Mouse (Mus musculus) gastrocnemius, postnatal 4 days (tissue): Measurements from ENCODE around the gene Piwil4. TPM values are rescaled to one million over a fixed set of nuclear protein-coding genes. Genes with fewer than 3 reads are reported as not detected.
A peak's percentile ranks its signal among the peaks of the same experiment; 100 is the strongest.
"Not testable (repeated sequence)": the region's sequence is repeated elsewhere in the genome, so short reads cannot be mapped to it uniquely, and the experiment has no call there.

ENCODE experiments used
- DNase-seq, 2 experiments: peaks; one replicate each; pipeline ENCODE4 v3.0.0; 2021 to 2022; ENCODE audit warnings: low spot score in 2 of 2, mixed read lengths in 2 of 2
- total RNA-seq, 2 experiments: library from RNA; stranded (reverse); gene quantifications; 2 replicates each; pipeline ENCODE4 v1.2.3; 2021

Piwil4 gene
- total RNA-seq, 2 experiments from 2014 or later: 0.23 to 0.25 TPM

DNA sequence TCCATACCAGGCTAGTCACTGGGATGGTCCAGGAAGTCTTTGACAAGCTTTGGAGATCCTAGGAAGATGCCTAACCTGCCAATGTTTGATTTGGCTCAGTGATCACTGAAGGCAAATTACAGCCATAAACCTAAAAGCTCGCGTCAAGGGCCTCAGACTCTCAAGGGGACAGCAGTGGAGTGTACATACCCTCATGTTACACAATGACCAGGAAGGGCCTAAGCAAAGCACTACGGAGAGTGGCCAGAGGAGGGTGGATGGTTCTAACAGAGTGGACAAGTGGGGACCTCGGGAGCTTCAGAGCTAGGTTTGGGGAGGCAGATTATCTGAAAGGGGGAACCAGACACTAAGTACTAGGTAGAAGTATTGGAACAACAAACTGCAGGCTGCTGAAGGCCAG, 13.9 kb downstream of the Piwil4 start:
- DNase-seq: no peak

DNA sequence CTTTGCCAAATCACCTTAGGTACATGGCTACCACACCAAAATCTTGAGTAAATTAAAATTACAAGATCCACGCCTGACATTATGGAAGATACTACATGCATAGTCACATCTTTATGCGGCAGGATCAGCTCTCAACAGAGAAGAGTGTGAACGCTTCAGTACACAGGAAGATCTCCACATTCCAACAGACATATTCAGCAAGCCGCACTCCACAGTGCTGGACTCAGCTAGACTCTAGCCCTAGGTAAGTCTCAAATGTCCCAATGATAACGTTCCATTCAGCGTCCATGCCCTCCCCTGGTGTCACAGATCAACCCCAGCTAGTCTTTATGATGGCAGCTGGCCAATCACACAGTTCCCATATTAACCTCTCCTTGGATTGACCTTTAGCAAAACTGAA, 14.5 kb downstream of the Piwil4 start:
- no peak for DNase-seq

DNA sequence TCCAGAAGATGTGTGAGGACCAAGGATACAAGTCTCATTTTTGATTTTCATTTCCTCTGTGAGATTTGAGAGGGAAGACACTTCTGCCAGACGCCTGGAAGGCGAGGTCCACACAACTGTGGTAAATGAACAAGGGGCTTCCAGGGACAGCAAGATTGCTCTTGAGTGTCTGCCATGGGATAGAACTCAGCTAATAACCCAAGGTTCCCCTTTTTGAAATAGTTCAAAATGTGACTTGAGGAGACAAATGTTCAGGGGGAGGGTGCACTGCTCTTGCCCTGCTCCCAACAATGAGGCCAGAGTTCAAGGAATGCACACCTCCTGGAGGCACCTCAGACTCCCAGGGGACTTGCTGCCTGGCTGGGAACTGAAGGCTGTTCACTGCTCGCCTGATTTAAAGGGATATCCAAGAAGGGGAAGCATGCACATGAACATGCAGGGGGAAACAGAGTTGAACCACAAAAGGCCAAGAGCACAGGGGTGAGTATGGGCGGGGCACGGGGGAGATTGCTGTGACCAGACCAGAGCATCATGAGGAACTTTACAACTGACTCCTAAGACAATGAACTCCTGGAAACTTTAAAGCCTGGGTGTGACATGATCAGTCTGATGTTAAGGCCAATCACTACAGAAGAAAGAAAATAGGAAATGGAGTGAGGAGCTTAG, 15.6 kb downstream of the Piwil4 start:
- no peak for DNase-seq

DNA sequence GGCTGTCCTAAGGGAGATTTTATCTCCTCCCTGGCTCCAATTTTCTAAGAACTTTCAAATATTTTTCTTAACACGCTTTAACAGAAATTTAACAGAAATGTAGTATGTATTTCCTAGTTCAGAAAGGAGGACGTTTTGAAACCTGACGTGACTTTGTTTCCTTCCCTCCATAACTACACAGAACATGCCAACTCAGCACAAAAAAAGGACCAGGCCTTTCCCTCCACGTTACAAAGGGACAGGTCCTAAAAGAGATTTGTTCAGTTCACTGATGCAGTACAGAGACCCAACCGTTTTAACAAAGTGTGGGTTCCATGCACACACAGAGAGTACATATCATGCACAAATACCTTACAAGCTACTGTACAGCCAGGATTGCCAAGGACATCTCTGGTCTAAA, 18.9 kb downstream of the Piwil4 start:
- DNase-seq: no peak

DNA sequence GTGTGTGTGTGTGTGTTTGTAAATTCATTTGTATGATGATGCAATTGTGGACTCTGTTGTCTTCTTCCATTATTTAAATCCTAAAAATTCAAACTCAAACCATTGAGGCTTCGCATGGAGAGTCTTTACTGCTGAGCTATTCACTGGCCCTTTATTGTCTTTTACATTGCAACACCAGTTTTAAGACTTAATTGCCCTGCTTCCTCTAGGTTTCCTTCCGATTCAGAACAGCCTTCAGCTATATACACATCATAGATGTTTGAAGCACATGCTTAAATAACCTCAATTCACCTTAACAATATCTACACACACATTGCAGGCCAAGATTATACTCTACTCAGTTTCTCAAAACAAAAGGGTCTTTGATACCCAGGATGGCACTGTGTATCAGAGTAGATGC, 20.1 kb downstream of the Piwil4 start:
- no peak for DNase-seq

DNA sequence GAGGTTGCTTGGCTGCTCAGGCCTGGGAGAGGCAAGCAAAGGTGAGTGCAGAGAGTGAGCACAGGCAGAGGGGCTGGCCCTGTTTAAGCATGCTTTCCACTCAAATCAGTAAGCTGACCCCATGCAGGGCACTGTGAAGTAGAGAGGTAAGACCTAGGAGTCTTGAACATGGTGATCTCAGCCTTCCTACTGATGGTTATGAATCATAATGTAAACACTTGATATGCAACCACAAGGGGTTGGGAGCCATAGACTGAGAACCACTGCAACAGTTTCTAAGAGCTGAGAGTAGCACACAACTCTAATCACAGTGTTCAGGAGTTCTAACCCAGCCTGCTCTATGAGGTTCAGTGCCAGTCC, 22.2 kb downstream of the Piwil4 start:
- DNase-seq: no peak

DNA sequence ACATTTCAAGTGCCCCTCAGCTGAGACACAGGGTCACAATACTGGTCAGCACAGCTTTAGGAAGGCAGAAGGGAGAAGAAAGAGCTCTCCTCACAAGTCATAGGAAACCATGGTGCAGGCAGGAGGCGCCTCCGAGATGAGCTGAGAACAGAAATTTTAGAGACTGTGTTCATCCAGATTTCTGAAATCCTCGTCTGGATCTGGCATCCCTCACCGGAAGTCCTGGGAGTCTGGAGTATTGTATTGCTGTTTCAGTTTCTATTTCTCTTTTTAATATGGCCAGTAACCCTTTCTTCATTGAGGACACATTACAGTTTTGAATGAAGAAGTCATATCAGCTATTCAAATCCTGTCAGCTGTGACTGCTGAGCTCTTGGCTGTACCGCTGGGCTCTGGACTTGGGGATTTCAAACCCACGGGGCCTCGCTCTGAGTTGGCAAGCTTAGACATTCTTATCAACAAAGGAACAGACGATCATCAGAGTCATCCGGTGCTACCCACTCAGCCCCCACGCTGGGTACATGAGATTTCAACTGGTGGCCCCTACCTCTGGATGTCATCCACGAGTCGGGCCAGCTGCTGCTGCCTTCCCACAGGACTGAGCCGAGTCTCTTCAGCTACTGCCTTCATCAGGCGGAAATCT, 22.7 kb downstream of the Piwil4 start:
- DNase-seq: peak in 1 of 2 experiments; percentile 51

DNA sequence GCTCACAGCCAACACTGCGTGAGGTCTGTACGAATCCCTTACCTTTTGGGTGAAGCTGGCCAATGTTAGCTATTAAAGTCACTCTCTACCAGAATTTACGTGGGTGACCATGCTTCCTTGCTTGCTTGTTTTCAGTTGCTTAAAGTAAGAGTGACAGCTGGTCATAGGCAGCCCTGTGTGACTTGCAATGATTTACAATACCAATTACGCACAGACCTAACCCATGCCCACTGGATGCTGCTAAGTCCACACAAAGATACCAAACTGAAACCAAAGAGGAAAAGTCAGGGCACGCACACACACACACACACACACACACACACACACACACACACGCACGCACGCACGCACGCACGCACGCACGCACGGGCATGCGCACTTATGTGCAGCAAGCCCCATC, 25.3 kb downstream of the Piwil4 start:
- no peak for DNase-seq

DNA sequence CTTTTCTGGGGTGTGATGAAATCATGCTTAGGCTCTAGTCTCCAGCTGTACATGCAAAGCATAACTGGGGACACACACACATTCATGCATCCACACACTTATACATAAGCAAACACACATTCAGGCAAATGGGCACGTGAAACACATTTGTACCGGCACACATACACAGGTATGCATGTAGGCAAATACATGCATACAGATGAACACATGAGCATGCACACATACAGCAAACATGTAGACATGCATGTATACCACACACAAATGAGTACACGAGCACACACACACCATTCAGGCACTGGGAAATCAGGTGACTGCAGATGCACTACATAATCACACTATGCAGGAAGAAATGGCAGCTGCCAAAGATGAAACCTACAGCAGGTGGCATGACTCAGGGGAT, 29.6 kb downstream of the Piwil4 start:
- no peak for DNase-seq

DNA sequence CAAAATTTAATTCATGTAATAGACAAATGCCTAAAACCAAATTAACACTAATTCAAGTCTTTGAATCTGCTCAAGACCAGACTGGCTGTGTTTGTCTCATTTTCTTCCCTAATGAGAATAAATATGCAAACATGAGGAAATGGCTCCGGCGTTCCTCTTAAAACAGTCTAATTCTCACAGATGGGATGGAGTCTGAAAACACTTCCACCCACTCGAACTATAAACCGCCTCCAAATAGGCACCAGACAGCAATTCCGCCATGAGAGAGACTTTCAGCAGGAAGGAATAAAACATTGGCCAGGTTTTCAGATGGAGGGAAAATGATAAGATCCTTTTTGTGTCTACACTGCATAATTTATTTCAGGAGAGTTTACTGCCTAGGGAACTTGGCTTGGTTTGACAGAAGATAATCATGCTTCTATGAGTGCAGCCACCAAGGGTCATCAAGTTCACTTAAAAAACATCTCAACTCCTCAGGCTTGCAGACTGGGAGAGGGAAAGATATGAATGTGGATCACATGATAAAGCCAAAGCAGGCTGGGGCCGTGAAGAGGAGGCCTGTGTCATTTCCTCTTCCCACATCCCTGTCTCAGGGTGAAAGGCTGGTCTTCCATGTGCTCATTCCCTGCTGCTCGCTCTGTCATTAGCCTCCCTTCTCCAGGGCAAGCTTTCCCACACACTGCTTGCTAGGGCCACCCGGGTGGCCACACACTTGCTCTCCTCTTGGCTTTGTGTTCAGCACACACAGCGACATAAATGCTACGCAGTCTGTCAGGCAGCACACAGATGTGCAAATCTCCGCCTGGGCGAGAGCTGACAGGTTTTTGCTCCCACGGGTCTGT, 35.0 kb downstream of the Piwil4 start:
- no peak for DNase-seq

DNA sequence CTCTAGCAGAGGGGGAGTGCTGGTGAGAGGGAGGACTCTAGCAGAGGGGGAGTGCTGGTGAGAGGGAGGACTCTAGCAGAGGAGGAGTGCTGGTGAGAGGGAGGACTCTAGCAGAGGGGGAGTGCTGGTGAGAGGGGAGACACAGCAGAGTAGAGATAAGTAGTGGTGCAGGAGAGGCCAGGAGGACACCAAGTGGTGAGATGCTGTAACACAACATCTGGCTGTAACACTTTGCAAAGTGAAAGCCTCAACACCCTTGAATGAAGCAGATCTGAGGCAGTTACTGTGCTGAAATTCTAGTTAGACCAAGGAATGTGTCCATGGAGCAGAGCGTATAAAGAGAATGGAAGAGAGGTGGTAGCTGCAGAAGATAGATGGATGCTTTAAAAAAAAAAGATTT, 39.7 kb downstream of the Piwil4 start:
- not testable (repeated sequence) for DNase-seq

DNA sequence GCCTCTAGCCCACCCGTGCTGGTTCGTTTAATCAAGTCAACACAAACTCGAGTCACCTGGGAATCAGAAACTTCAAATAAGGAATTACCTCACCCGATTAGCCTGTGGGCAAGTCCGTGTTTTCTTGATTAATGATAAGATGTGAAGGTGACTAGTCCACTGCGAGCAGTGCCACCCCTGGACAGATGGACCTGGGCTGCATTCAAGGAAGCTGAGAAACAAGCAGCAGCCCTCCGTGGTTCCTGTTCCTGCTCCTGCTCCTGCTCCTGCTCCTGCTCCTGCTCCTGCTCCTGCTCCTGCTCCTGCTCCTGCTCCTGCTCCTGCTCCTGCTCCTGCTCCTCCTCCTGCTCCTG, 41.3 kb downstream of the Piwil4 start:
- DNase-seq: no peak

DNA sequence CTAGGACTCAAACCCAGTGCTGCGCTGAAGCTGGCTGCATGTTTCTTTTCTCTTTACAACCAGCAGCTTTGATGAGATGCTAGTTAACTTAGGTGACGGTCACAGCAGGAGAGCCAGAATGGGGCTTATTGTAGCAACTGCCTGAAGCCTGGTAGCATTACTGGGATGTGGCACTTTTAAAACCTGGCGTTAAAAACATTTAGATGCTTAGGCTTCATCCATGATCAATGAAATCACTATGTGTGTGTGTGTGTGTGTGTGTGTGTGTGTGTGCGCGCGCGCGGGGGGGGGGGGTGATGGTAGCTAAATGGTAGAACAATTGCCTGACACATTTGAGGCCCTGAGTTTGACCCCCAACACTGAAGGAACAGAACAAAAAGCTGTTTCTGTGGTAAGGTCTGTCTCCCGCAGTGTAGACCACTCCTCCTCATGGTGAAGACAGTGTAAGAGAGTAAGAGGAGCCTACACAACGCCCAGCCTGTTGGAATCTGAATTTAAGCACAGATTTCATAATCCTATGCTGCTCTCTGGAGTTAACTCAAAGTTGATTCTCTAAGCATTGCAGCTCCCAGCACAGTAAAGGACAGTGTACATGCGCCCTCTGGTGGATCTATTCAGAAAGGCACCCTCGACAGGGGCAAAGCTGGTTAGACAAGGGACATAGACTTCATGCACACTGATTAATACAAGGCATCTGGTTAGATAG, 41.8 kb downstream of the Piwil4 start:
- DNase-seq: peak; percentile 79 to 85

DNA sequence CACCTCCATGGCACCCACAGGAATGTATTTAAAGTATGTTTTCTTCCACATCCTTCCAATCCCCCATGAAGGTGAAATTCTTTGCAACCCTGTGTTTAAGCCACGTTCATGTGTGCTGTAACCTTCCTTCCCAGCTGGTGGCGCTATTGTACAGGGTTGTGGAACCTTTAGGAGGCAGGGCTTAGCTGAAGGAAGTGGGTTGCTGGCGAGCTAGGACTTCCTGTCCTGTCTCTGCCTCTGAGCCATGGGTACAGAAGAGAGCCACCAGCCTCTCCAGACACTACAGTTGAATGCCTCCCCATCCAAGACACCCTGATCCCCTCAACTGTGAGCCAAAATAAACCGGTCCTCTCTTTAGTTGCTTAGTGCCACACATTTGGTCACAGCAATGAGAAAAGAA, 42.6 kb downstream of the Piwil4 start:
- DNase-seq: no peak

DNA sequence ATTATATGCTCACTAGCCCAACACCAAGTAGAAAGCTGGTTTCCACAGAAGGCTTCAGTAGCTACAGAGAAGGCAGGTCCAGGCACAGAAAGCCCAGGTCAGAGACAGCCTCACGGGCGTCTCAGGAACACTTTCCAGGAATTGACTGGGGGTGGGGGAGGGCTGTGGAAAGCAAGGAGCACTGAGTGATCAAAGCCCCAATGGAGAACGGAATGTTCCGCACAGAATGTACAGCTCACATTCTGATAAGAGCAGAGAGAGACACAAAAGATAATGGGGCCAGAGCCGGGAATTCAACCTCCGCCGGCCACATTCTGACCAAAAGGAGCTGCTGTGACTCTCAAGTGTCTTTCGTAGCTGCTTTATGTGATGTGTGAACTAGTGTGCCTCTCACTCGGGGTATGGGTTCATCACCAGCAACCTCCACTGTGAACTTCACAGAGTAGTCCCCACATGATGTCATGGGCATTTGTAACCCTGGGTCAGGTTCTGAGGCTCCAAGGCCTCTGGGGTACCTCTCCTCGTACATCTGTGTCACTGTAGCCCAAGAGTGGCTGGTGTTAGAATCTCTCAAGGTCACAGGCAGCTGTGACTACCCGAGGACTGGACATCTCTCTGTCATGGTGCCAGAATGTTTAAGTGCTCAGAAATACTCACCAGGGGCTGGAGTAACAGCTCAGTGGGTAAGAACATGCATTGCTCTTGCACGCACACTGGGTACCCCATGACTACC, 51.0 kb downstream of the Piwil4 start:
- no peak for DNase-seq

DNA sequence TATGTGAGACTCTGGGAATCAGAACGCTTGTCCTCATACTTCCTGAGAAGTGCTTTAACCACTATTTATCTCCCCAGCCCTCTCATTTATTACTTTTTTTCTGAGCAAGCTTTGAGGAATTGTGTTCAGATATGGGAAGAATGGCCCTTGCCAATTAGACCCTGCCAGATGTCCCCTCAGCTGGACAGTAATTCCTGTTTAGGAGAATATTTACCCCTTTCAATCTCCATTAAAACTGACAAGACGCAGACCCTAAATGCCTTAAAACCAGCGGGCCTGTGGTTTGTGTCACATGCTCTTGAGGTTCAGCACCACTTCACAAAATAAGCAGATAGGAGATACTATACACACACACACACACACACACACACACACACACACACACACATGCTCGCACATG, 56.2 kb downstream of the Piwil4 start:
- DNase-seq: no peak

DNA sequence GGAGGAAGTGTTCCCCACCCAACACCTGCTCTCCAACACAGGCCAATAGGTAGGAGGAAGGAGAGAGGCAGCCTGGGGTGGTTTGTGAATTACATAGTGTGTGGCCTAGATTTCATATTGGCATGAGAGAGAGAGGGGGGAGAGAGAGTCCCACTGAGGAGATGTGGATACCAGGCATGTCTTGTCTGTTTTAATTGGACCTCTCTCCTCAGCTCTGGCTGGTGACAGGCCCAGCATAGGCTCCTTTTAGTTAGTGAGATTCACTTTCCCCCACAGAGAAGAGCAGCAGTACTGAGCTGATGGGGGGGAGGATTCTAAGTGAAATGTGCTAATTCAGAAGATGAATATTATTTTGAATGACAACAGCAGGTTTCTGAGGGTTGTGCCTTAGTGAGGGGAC, 57.8 kb downstream of the Piwil4 start:
- DNase-seq: no peak

DNA sequence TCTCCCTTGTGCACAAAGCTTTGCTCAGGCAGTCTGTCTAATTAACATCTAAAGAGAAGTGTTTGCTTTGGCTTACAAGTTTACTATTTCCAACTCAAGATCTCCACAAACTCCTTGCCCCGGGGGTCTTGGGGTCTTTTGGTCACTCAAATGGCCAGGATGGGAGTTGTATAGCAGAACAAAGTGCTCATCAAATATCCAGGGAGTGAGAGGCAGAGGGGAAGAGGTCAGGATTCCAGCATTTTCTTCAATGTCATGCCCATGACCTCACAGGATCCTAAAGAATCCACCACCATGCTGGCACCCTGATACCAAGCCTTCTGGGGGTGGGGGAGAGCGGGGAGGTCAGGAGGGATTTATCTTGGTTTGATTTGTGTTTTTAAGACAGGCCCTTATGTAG, 59.9 kb downstream of the Piwil4 start:
- no peak for DNase-seq

DNA sequence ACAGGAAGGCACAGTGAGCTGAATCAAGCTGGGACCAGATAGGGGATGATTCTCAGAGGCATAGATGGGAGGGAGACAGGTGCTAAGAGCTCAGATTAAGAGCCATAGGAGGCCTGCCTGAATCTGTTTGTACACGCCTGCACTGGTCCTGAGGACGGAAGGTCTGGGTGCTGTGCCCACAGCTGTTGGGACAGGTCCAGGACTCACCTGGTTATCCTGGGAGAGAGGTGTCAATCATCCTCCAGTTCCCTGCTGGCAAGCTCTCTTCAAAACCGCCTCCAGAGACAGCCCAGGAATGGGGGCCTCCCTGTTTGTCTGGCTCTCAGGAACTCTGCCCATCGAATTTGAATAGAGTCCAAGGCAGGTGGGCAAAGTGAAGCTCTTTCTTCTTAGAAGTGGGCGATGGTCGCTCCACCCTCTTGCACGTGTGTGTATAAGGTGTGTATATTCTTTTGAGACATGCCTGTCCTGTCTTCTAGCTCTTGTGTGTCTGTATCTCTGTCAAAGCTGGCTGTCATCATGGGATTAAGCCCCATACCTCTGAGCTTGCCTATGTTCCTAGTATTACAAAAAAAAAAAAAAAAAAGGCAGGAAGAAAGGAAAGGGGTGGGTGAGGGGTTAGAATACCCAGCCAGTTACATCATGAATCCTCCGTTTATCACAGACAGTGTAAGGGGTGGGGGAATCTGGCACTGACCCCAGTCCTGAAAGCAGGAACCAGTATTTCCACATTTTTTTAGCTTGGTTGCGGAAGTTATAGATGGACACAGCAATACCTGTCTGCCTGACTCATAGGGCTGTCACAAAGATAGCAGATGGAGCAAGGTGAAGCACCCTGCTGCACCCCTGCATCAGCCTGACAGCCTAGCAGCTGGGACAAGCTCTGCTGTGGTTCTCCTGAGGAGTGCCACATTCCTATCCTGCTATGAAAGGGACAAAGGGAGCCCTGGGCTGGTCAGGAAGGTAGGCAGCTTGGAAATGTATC, 64.5 kb downstream of the Piwil4 start:
- DNase-seq: no peak

DNA sequence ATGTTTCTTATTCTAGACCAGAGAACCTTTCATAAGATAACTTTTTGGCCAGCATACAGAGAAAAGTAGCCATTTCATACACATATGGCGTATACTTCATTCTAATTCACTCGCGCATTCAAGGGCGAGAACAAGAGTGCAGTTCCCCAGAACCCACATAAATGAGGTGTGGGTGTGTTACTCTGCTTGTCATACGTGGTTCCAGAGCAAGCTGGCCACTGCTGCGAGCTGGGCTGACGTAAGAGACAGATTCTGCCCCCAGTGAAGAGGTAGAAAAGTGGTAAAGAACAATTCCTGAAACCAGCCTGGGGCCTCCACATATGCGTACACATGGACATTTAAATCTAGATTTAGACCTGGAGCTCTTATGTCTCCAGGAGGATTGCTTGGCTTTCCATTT, 66.0 kb downstream of the Piwil4 start:
- no peak for DNase-seq
